Mouse (Mus musculus) bone marrow macrophage, adult 2 months (primary cell): ENCODE measurements around the gene Tmprss13.

Experiments used
- CTCF ChIP-seq: IDR thresholded peaks from 2 replicates; pipeline ENCODE4 v1.5.1; 2012; ENCODE audit warnings: low read depth, mild to moderate bottlenecking, low read length, moderate library complexity
- POLR2A ChIP-seq: IDR thresholded peaks from 2 replicates; pipeline ENCODE4 v1.6.1; 2012; ENCODE audit warnings: mild to moderate bottlenecking, low read depth, low read length, borderline replicate concordance

DNA sequence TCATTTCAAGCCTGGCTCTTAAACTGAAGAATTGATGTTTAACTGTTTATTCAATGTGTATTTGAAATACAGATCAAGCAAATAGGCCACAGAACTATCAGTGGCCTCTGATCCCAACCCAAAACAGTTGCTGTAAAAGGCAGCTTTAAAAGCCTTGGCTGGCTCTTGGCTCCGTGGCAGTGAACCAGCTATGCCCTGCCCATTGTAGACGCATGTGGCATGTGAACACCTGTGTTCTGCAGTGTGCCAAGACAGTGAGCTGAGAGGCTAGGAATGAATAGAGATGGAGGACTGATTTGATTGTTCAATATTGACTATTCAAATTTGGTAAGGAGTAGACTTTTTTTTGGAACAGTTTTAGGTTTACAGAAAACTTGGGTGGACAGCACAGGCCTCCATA lies 58.0 kb downstream of the Tmprss13 start:
- TF ChIP-seq CTCF (no peak), POLR2A (no peak)
